Mouse (Mus musculus) liver, embryonic 11.5 days (tissue): ENCODE results near the gene Pigl. TPM values are rescaled to one million over a fixed set of nuclear protein-coding genes. Genes with fewer than 3 reads are reported as not detected.

Experiments used
- ATAC-seq: fragments of 200-750 bp; cut with Nextera tagmentation; replicated peaks from 2 replicates; pipeline ENCODE4 v1.8.0; 2017; ENCODE audit warnings: moderate number of reproducible peaks, mild to moderate bottlenecking, moderate TSS enrichment, moderate library complexity; ENCODE audit not compliant: low FRiP score
- DNase-seq: peaks from one replicate; pipeline ENCODE4 v3.0.0-alpha.2; 2017; ENCODE audit warnings: low spot score
- H3K27ac ChIP-seq: fragments of 300-500 bp; sonication (generic); 2 replicates; pipeline ENCODE4 v1.5.1; 2014; ENCODE audit warnings: mild to moderate bottlenecking, low read depth, low read length, control low read depth
- H3K27me3 ChIP-seq: fragments of 300-500 bp; sonication (generic); replicated peaks from 2 replicates; pipeline ENCODE4 v1.6.1; 2014; ENCODE audit warnings: low read length, mixed read lengths; ENCODE audit not compliant: control insufficient read depth, insufficient read depth
- H3K36me3 ChIP-seq: fragments of 300-500 bp; sonication (generic); 2 replicates; pipeline ENCODE4 v1.6.1; 2014; ENCODE audit warnings: mild to moderate bottlenecking, low read length, moderate library complexity, mixed read lengths; ENCODE audit not compliant: control insufficient read depth, insufficient read depth
- H3K4me1 ChIP-seq: fragments of 300-500 bp; sonication (generic); replicated peaks from 2 replicates; pipeline ENCODE4 v1.6.1; 2014; ENCODE audit warnings: low read length, mixed read lengths; ENCODE audit not compliant: control insufficient read depth, insufficient read depth
- H3K4me2 ChIP-seq: fragments of 300-500 bp; sonication (generic); 2 replicates; pipeline ENCODE4 v1.6.1; 2014; ENCODE audit warnings: mild to moderate bottlenecking, control low read depth, moderate library complexity
- H3K4me3 ChIP-seq: fragments of 300-500 bp; sonication (generic); 2 replicates; pipeline ENCODE4 v1.5.1; 2014; ENCODE audit warnings: low read depth, low read length, control low read depth
- H3K9ac ChIP-seq: fragments of 300-500 bp; sonication (generic); 2 replicates; pipeline ENCODE4 v1.6.1; 2014; ENCODE audit warnings: low read depth, low read length, control low read depth
- H3K9me3 ChIP-seq: fragments of 300-500 bp; sonication (generic); 2 replicates; pipeline ENCODE4 v1.6.1; 2016; ENCODE audit warnings: low read length, inconsistent platforms, mixed read lengths; ENCODE audit not compliant: control insufficient read depth
- WGBS: fragments of 180-500 bp; shearing (Covaris S2); extraction: QIAGEN DNeasy Blood & Tissue Kit; methylation state at CpG from one replicate; pipeline ENCODE4 v1.1.7; 2014; 5-methylcytosine and 5-hydroxymethylcytosine counted together
- polyA plus RNA-seq: library from polyadenylated mRNA; unstranded; fragments of >200 nt; fragmentation: Nextera tagmentation; extraction: Ambion mirVana; gene quantifications from 2 replicates; pipeline ENCODE4 v1.2.1, GENCODE M21; 2014

Pigl gene
- polyA plus RNA-seq, 1 experiment from 2014 or later = 15.7 TPM

GRCm38 (mm10) chr11:62512529-62513080, 54.3 kb downstream of the Pigl start:
- H3K9me3 ChIP-seq = no peaks in the 10 kb centered on the region
- H3K4me2 ChIP-seq = no peak overlapping the region
- H3K9ac ChIP-seq = no peak overlapping the region
- no peaks in the 10 kb centered on the region for H3K4me1 ChIP-seq
- no peaks in the 10 kb centered on the region for H3K27me3 ChIP-seq
- WGBS = 78% methylated on average over 8 of the region's 8 CpGs
- ATAC-seq = no peak
- no peaks in the 10 kb centered on the region for H3K36me3 ChIP-seq
- DNase-seq = no peak
- no peak overlapping the region for H3K27ac ChIP-seq
- H3K4me3 ChIP-seq = no peak overlapping the region

GRCm38 (mm10) chr11:62513311-62513710, 55.1 kb downstream of the Pigl start:
- no peaks in the 10 kb centered on the region for H3K4me1 ChIP-seq
- H3K27ac ChIP-seq = no peak overlapping the region
- no peaks in the 10 kb centered on the region for H3K27me3 ChIP-seq
- no peak overlapping the region for H3K4me3 ChIP-seq
- no peak overlapping the region for H3K4me2 ChIP-seq
- no peaks in the 10 kb centered on the region for H3K36me3 ChIP-seq
- 80% methylated on average over 6 of the region's 6 CpGs for WGBS
- no peak overlapping the region for H3K9ac ChIP-seq
- no peak for DNase-seq
- H3K9me3 ChIP-seq = no peaks in the 10 kb centered on the region
- ATAC-seq = no peak

GRCm38 (mm10) chr11:62518991-62519390, 60.7 kb downstream of the Pigl start:
- no peak overlapping the region for H3K9ac ChIP-seq
- H3K4me2 ChIP-seq = no peak overlapping the region
- no peaks in the 10 kb centered on the region for H3K36me3 ChIP-seq
- H3K27me3 ChIP-seq = no peaks in the 10 kb centered on the region
- H3K4me1 ChIP-seq = no peaks in the 10 kb centered on the region
- ATAC-seq = no peak
- 33% methylated on average over 2 of the region's 2 CpGs for WGBS
- H3K9me3 ChIP-seq = no peaks in the 10 kb centered on the region
- DNase-seq = no peak
- H3K4me3 ChIP-seq = no peak overlapping the region
- no peak overlapping the region for H3K27ac ChIP-seq

- H3K27me3 ChIP-seq = no peaks in the 10 kb centered on the region
- no peaks in the 10 kb centered on the region for H3K9me3 ChIP-seq
- no peak overlapping the region for H3K9ac ChIP-seq
- peaks cover 2% of the 10 kb centered on the region; the same call in 1 of the 2 replicates for H3K36me3 ChIP-seq
- H3K4me1 ChIP-seq = no peaks in the 10 kb centered on the region
- H3K4me3 ChIP-seq = no peak overlapping the region
- WGBS = 33% methylated on average over 2 of the region's 2 CpGs
- DNase-seq (no peak), ATAC-seq (no peak)
- no peak overlapping the region for H3K27ac ChIP-seq
- H3K4me2 ChIP-seq = no peak overlapping the region
These were observed 64.0 kb downstream of the Pigl start for GRCm38 (mm10) chr11:62522283-62522682.

- Histone ChIP-seq H3K9ac (no peak overlapping the region), H3K4me1 (peaks cover 5% of the 10 kb centered on the region; the same call in 1 of the 2 replicates), H3K27ac (no peak overlapping the region), H3K4me2 (no peak overlapping the region), H3K9me3 (no peaks in the 10 kb centered on the region), H3K4me3 (no peak overlapping the region), H3K27me3 (0 out of 2 replicates have a peak, but pooled peaks cover 2% of the 10 kb centered on the region), H3K36me3 (no peaks in the 10 kb centered on the region)
- no peak for DNase-seq
- WGBS = 84% methylated on average over 8 of the region's 8 CpGs
- no peak for ATAC-seq
These were observed 78.8 kb downstream of the Pigl start for GRCm38 (mm10) chr11:62537089-62537488.

GRCm38 (mm10) chr11:62537590-62537989, 79.3 kb downstream of the Pigl start:
- no peaks in the 10 kb centered on the region for H3K36me3 ChIP-seq
- 0 out of 2 replicates have a peak, but pooled peaks cover 2% of the 10 kb centered on the region for H3K27me3 ChIP-seq
- no peak for DNase-seq
- no peak overlapping the region for H3K4me3 ChIP-seq
- ATAC-seq = no peak
- H3K9me3 ChIP-seq = no peaks in the 10 kb centered on the region
- H3K4me1 ChIP-seq = peaks cover 5% of the 10 kb centered on the region; the same call in 1 of the 2 replicates
- peak overlapping the region; percentile 26; the same call in 1 of the 2 replicates for H3K9ac ChIP-seq
- H3K27ac ChIP-seq = no peak overlapping the region
- WGBS = 34% methylated on average over 7 of the region's 7 CpGs
- H3K4me2 ChIP-seq = peak overlapping the region; percentile 80

- DNase-seq (peak; percentile 77), ATAC-seq (peak; percentile 81)
- peaks cover 5% of the 10 kb centered on the region; the same call in 1 of the 2 replicates for H3K4me1 ChIP-seq
- H3K9ac ChIP-seq = peak overlapping the region; percentile 87
- H3K4me2 ChIP-seq = peak overlapping the region; percentile 80
- peak overlapping the region; percentile 54; the same call in 1 of the 2 replicates for H3K27ac ChIP-seq
- no peaks in the 10 kb centered on the region for H3K9me3 ChIP-seq
- WGBS = under 1% methylated on average over 72 of the region's 73 CpGs
- H3K4me3 ChIP-seq = peak overlapping the region; percentile 82
- H3K27me3 ChIP-seq = 0 out of 2 replicates have a peak, but pooled peaks cover 2% of the 10 kb centered on the region
- no peaks in the 10 kb centered on the region for H3K36me3 ChIP-seq
These were observed 80.2 kb downstream of the Pigl start for GRCm38 (mm10) chr11:62538321-62539088.

GRCm38 (mm10) chr11:62539089-62539890, 81.0 kb downstream of the Pigl start, which contains the start of gene Cenpv:
Gene Cenpv, minus strand, starts transcription at chr11:62539261.
- H3K27me3 ChIP-seq = 0 out of 2 replicates have a peak, but pooled peaks cover 2% of the 10 kb centered on the region
- H3K9ac ChIP-seq = peak within 1 kb of the TSS; percentile 87
- ATAC-seq = peak; percentile 79

More at GRCm38 (mm10) chr11:62539089-62539890, 81.0 kb downstream of the Pigl start, which contains the start of gene Cenpv:
- Histone ChIP-seq H3K9me3 (no peaks in the 10 kb centered on the region), H3K4me2 (peak within 1 kb of the TSS; percentile 80), H3K4me1 (peaks cover 5% of the 10 kb centered on the region; the same call in 1 of the 2 replicates), H3K27ac (peak within 1 kb of the TSS; percentile 54; the same call in 1 of the 2 replicates), H3K4me3 (peak within 1 kb of the TSS; percentile 82), H3K36me3 (no peaks in the 10 kb centered on the region)
- peak; percentile 83 for DNase-seq
- 7% methylated on average over 51 of the region's 57 CpGs for WGBS
